Mouse (Mus musculus) myocyte (in vitro differentiated cells): ENCODE data around the gene Atxn2l. TPM values are rescaled to one million over a fixed set of nuclear protein-coding genes. Genes with fewer than 3 reads are reported as not detected.

Experiments
- H3K27me3 ChIP-seq: one replicate; pipeline ENCODE4 v1.6.1; 2011; ENCODE audit not compliant: control insufficient read depth, insufficient read depth, insufficient read length
- H3K36me3 ChIP-seq: one replicate; pipeline ENCODE4 v1.6.1; 2011; ENCODE audit not compliant: control insufficient read depth, insufficient read depth
- H3K4me2 ChIP-seq: one replicate; pipeline ENCODE4 v1.6.1; 2011; ENCODE audit warnings: low read depth, control low read depth
- H3K4me3 ChIP-seq: one replicate; pipeline ENCODE4 v1.5.1; 2011; ENCODE audit warnings: mild to moderate bottlenecking, control low read depth, moderate library complexity
- H3K79me2 ChIP-seq: one replicate; pipeline ENCODE4 v1.6.1; 2011; ENCODE audit not compliant: control insufficient read depth, insufficient read depth
- H3ac ChIP-seq: one replicate; pipeline ENCODE4 v1.6.1; 2011; ENCODE audit not compliant: control insufficient read depth, insufficient read length
- CEBPB ChIP-seq: IDR thresholded peaks from 2 replicates; pipeline ENCODE4 v1.6.1; 2011; ENCODE audit warnings: mild to moderate bottlenecking, moderate library complexity; ENCODE audit not compliant: poor library complexity, insufficient read depth, severe bottlenecking
- E2F4 ChIP-seq: IDR thresholded peaks from one replicate; pipeline ENCODE4 v1.6.1; 2011; ENCODE audit warnings: mild to moderate bottlenecking, control low read depth, moderate library complexity; ENCODE audit not compliant: insufficient read depth
- MAX ChIP-seq: IDR thresholded peaks from one replicate; pipeline ENCODE4 v1.6.1; 2011; ENCODE audit warnings: low read depth, mild to moderate bottlenecking, control low read depth
- MYOD1 ChIP-seq, 3 experiments: IDR thresholded peaks; one replicate each; pipeline ENCODE4 v1.6.1; 2011; ENCODE audit warnings: control low read depth in 2 of 3, low read depth in 2 of 3, mild to moderate bottlenecking in 2 of 3, moderate library complexity in 1 of 3; ENCODE audit not compliant: insufficient read length in 2 of 3, control insufficient read depth in 1 of 3
- MYOG ChIP-seq, 3 experiments: IDR thresholded peaks; one replicate each; pipeline ENCODE4 v1.6.1; 2011; ENCODE audit warnings: control low read depth in 2 of 3, low read depth in 2 of 3, mild to moderate bottlenecking in 2 of 3; ENCODE audit not compliant: insufficient read length in 2 of 3, control insufficient read depth in 1 of 3, insufficient read depth in 1 of 3
- POLR2A ChIP-seq: IDR thresholded peaks from one replicate; pipeline ENCODE4 v1.6.1; 2011; ENCODE audit warnings: low read depth, mild to moderate bottlenecking, control low read depth, moderate library complexity; ENCODE audit not compliant: insufficient read length
- POLR2AphosphoS2 ChIP-seq: IDR thresholded peaks from one replicate; pipeline ENCODE4 v1.6.1; 2011; ENCODE audit warnings: low read depth, control low read depth; ENCODE audit not compliant: insufficient read length
- REST ChIP-seq: IDR thresholded peaks from one replicate; pipeline ENCODE4 v1.6.1; 2011; ENCODE audit warnings: mild to moderate bottlenecking, control low read depth, moderate library complexity; ENCODE audit not compliant: insufficient read depth, insufficient read length
- SRF ChIP-seq: IDR thresholded peaks from one replicate; pipeline ENCODE4 v1.6.1; 2011; ENCODE audit warnings: low read depth; ENCODE audit not compliant: control insufficient read depth, insufficient read length
- TCF12 ChIP-seq: IDR thresholded peaks from one replicate; pipeline ENCODE4 v1.6.1; 2011; ENCODE audit warnings: mild to moderate bottlenecking, control low read depth; ENCODE audit not compliant: poor library complexity, insufficient read depth, severe bottlenecking
- TCF3 ChIP-seq: IDR thresholded peaks from one replicate; pipeline ENCODE4 v1.6.1; 2011; ENCODE audit warnings: low read depth, control low read depth; ENCODE audit not compliant: insufficient read length
- USF1 ChIP-seq: IDR thresholded peaks from one replicate; pipeline ENCODE4 v1.6.1; 2011; ENCODE audit warnings: low read depth, mild to moderate bottlenecking, control low read depth, moderate library complexity
- polyA plus RNA-seq: library from polyadenylated mRNA; unstranded; fragments of >200 nt; fragmentation: generic; extraction: Trizol; gene quantifications from one replicate; pipeline ENCODE4 v1.2.1, GENCODE M21; 2012; ENCODE audit warnings: missing spikeins

Gene Atxn2l
- polyA plus RNA-seq, 1 experiment = 104 TPM

DNA sequence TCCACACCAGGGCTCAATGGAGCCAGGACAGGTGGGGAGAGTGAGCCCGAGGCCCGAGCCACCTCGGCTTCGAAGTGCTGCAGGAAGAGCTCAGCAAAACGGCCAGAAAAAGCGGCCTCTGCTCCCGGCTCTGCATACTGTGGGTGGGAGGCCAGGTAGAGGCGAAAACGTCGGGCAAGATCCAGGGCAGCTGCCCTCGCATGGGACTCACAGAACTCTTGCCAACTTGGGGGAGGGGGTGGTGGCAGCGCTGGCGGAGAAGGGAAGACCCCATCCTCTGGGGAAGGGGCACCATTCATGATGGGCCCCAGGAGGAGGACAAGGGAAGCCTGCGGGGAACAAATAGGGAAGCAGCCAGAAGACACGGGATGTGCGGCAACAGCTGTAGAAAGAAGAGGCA is 30.5 kb downstream of the Atxn2l start:
- H3K27me3 ChIP-seq = no peaks in the 10 kb centered on the region
- no peak overlapping the region for H3K4me2 ChIP-seq

DNA sequence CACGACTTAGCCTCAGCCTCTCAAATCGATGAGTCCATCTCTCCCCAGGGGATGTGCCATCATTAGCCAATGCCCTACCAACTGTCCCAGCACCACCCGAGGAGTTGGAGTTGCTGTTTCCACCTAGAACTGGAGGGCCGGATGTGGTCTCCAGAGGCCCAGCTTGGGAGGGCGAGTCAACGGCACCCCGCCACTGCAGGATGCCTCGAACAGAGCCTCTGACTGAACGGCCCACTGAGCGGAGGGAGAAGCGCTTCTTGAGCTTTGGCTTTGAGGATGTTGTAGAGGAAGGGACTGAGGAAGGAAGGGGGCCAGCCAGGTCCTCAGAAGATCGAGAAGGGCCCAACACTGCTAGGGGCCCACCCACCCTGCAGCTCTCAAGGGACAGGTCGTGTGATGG is 30.9 kb downstream of the Atxn2l start:
- Histone ChIP-seq H3K4me2 (no peak overlapping the region), H3K79me2 (peaks cover 32% of the 10 kb centered on the region), H3ac (no peak overlapping the region), H3K36me3 (peaks cover 19% of the 10 kb centered on the region), H3K4me3 (no peak overlapping the region), H3K27me3 (no peaks in the 10 kb centered on the region)
- TF ChIP-seq POLR2AphosphoS2 (no peak), TCF3 (no peak), POLR2A (no peak), E2F4 (no peak), SRF (no peak), USF1 (no peak), MYOD1 (IDR thresholded peaks at IDR 0.05; ENCODE audit: control insufficient read depth in 1 of 3, insufficient read length in 2 of 3, low read depth in 2 of 3) (no peak), REST (no peak)

More for the DNA sequence above, 30.5 kb downstream of the Atxn2l start:
- H3K79me2 ChIP-seq = peaks cover 32% of the 10 kb centered on the region
- H3K36me3 ChIP-seq = peaks cover 19% of the 10 kb centered on the region
- H3K4me3 ChIP-seq = peak overlapping the region; percentile 90
- no peak overlapping the region for H3ac ChIP-seq
- no peak for TF ChIP-seq SRF

- H3K36me3 ChIP-seq = peaks cover 23% of the 10 kb centered on the region
- H3K4me2 ChIP-seq = no peak overlapping the region
- H3K4me3 ChIP-seq = no peak overlapping the region
- TF ChIP-seq POLR2A (no peak), POLR2AphosphoS2 (peak; percentile 8)
- no peaks in the 10 kb centered on the region for H3K27me3 ChIP-seq
- H3ac ChIP-seq = no peak overlapping the region
- peaks cover 32% of the 10 kb centered on the region for H3K79me2 ChIP-seq
Observed at GRCm38 (mm10) chr7:126471853-126472252, 31.4 kb downstream of the Atxn2l start.

- H3K36me3 ChIP-seq = peaks cover 23% of the 10 kb centered on the region
- H3K27me3 ChIP-seq = no peaks in the 10 kb centered on the region
- no peak overlapping the region for H3ac ChIP-seq
- no peak overlapping the region for H3K4me3 ChIP-seq
- no peak for TF ChIP-seq SRF
- TF ChIP-seq MAX = no peak
- TF ChIP-seq MYOD1 (IDR thresholded peaks at IDR 0.05; ENCODE audit: control insufficient read depth in 1 of 3, insufficient read length in 2 of 3, low read depth in 2 of 3) = no peak
- H3K79me2 ChIP-seq = peaks cover 32% of the 10 kb centered on the region
- H3K4me2 ChIP-seq = no peak overlapping the region
Observed at GRCm38 (mm10) chr7:126471361-126471760, 31.9 kb downstream of the Atxn2l start.

DNA sequence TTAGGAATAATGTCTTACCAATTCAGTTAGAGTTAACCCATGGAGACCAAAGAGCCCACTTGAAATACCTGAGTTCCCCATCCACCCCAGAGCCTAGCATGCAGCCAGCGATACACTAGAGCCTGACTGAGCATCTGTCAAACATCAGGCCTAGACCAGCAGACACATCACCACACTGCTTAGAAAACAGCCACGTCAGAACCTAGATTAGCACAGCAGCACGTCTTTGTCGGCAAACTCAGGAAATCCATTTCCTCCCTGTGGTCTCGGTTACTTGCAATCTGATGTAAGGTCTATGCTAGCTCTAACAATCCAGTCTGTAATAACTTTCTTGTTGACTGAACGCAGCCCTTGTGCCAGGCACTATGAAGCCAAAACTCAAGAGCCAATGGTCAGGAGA is 33.2 kb downstream of the Atxn2l start:
- no peak overlapping the region for H3K4me3 ChIP-seq
- H3ac ChIP-seq = no peak overlapping the region
- H3K27me3 ChIP-seq = no peaks in the 10 kb centered on the region
- H3K4me2 ChIP-seq = no peak overlapping the region
- H3K36me3 ChIP-seq = peaks cover 23% of the 10 kb centered on the region
- H3K79me2 ChIP-seq = peaks cover 23% of the 10 kb centered on the region
- TF ChIP-seq E2F4 (no peak), SRF (no peak), MYOG (IDR thresholded peaks at IDR 0.05; ENCODE audit: control insufficient read depth in 1 of 3, insufficient read depth in 1 of 3, insufficient read length in 2 of 3, low read depth in 2 of 3) (no peak), POLR2A (no peak), TCF12 (no peak), POLR2AphosphoS2 (no peak), MAX (no peak), MYOD1 (IDR thresholded peaks at IDR 0.05; ENCODE audit: control insufficient read depth in 1 of 3, insufficient read length in 2 of 3, low read depth in 2 of 3) (no peak), REST (no peak), CEBPB (no peak), USF1 (no peak), TCF3 (no peak)

DNA sequence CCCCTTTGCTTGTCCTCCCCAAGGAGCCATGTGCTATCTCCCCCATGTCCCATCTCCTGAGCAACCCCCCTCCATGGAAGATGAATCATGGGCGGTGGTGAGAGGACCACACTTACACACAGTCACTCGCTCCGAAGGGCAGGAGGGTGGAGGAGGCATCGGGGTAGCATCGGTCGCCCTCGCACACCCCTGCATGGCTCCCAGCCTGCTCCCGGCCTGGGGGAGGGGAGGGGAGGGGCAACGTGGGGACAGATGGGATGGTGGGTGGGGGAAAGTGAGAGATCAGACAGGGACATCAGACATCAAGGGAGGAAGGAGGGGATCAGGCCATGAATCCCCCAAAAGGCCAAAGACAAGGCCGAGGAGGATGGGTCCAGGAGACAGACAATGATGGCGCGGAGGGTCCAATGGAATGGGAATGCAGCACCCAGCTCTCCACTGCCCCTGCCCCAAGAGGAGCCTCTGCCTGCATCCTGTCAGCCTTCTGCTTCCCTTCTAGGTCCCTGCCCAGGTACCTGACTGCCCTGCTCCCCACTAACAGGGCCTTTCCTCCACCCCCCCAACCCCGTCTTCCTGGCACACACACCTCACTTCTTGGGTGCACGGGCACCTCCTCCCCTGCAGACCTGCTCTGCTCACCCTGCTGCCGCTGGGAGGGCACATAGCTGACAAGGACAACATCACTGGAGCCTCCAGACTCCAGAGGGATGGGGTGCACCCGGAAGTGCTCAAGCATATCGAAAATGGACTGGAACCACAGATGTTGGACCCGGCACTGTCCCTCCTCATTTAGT is 35.2 kb downstream of the Atxn2l start:
- no peak for TF ChIP-seq SRF
- TF ChIP-seq MYOG (IDR thresholded peaks at IDR 0.05; ENCODE audit: control insufficient read depth in 1 of 3, insufficient read depth in 1 of 3, insufficient read length in 2 of 3, low read depth in 2 of 3) = no peak
- no peak for TF ChIP-seq POLR2A
- peak; percentile 49 for TF ChIP-seq POLR2AphosphoS2
- no peak overlapping the region for H3ac ChIP-seq
- H3K79me2 ChIP-seq = peaks cover 8% of the 10 kb centered on the region
- peaks cover 23% of the 10 kb centered on the region for H3K36me3 ChIP-seq
- H3K4me3 ChIP-seq = no peak overlapping the region
- H3K4me2 ChIP-seq = no peak overlapping the region
- no peaks in the 10 kb centered on the region for H3K27me3 ChIP-seq
